Mouse (Mus musculus): ENCODE results near the gene Gpx4. TPM values are rescaled to one million over a fixed set of nuclear protein-coding genes. Genes with fewer than 3 reads are reported as not detected.

Gpx4 gene
- polyA plus RNA-seq, 2 experiments from 2014 or later = 450 to 480 TPM

DNA sequence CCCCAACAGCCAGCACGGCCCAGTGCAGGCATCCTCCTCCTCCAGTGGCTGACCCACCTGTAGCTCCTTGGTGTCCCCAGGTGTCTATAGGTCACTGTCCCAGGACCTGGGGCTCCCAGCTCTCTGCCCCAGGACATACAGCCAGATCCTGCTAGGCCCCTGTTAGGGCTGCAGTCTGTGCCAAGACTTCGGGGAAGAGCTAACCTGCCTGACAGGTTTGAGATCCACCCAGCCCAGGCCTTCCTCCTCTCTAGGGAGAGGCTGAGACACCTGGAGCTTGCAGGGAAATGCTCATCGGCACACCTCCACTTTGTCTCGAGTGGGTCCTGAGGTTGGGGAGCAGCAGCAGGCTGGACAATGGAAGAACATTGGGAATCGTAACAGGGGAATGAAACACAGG is 59.0 kb downstream of the Gpx4 start:
- ATAC-seq = no peak

Other genes starting within 250 kb of the Gpx4 start
- gene Misp, start 226.2 kb upstream of the Gpx4 start, polyA plus RNA-seq (2017; shearing (Covaris generic)) = under 1 TPM in 1 of 2 experiments, not detected in 1; 0.27 TPM
- 100 to 1,000 TPM; 103 to 274 TPM for gene Ptbp1, start 192.7 kb upstream of the Gpx4 start, polyA plus RNA-seq (2017; shearing (Covaris generic))
- not detected for gene Prtn3, start 172.7 kb upstream of the Gpx4 start, polyA plus RNA-seq (2017; shearing (Covaris generic))
- gene Plppr3, start 172.5 kb upstream of the Gpx4 start, polyA plus RNA-seq (2017; shearing (Covaris generic)) = 1 to 10 TPM; 2.1 to 4.5 TPM
- not detected for gene Elane, start 160.9 kb upstream of the Gpx4 start, polyA plus RNA-seq (2017; shearing (Covaris generic))
- gene Cfd, start 156.3 kb upstream of the Gpx4 start, polyA plus RNA-seq (2017; shearing (Covaris generic)) = not detected
- gene Med16, start 138.2 kb upstream of the Gpx4 start, polyA plus RNA-seq (2017; shearing (Covaris generic)) = 1 to 10 TPM; 5.0 to 7.7 TPM
- gene Gm26602, start 136.3 kb upstream of the Gpx4 start, polyA plus RNA-seq (2017; shearing (Covaris generic)) = not detected
- gene Kiss1r, start 130.2 kb upstream of the Gpx4 start, polyA plus RNA-seq (2017; shearing (Covaris generic)) = under 1 TPM in 1 of 2 experiments, not detected in 1; 0.09 TPM
- 100 to 1,000 TPM in 1 of 2 experiments, 10 to 100 TPM in 1; 93.5 to 104 TPM for gene R3hdm4, start 126.0 kb upstream of the Gpx4 start, polyA plus RNA-seq (2017; shearing (Covaris generic))
- 1 to 10 TPM; 2.7 to 3.3 TPM for gene Arid3a, start 120.1 kb upstream of the Gpx4 start, polyA plus RNA-seq (2017; shearing (Covaris generic))
- gene Wdr18, start 87.0 kb upstream of the Gpx4 start, polyA plus RNA-seq (2017; shearing (Covaris generic)) = 10 to 100 TPM; 65.1 to 77.5 TPM
- under 1 TPM in 1 of 2 experiments, not detected in 1; 0.58 TPM for gene Grin3b, start 76.5 kb upstream of the Gpx4 start, polyA plus RNA-seq (2017; shearing (Covaris generic))
- 1 to 10 TPM; 1.2 to 2.5 TPM for gene Tmem259, start 62.8 kb upstream of the Gpx4 start, polyA plus RNA-seq (2017; shearing (Covaris generic))
- gene Cnn2, start 58.6 kb upstream of the Gpx4 start, polyA plus RNA-seq (2017; shearing (Covaris generic)) = 100 to 1,000 TPM; 904 to 969 TPM
- 10 to 100 TPM; 11.4 to 16.4 TPM for gene Abca7, start 50.7 kb upstream of the Gpx4 start, polyA plus RNA-seq (2017; shearing (Covaris generic))
- 100 to 1,000 TPM; 233 to 369 TPM for gene Arhgap45, start 30.5 kb upstream of the Gpx4 start, polyA plus RNA-seq (2017; shearing (Covaris generic))
- 100 to 1,000 TPM; 194 to 220 TPM for gene Polr2e, start 7.4 kb upstream of the Gpx4 start, polyA plus RNA-seq (2017; shearing (Covaris generic))
- gene Sbno2, start 58.4 kb downstream of the Gpx4 start, polyA plus RNA-seq (2017; shearing (Covaris generic)) = 10 to 100 TPM; 28.4 to 54.8 TPM
- gene Stk11, start 68.6 kb downstream of the Gpx4 start, polyA plus RNA-seq (2017; shearing (Covaris generic)) = 10 to 100 TPM; 19.2 to 30.7 TPM
- gene Atp5d, start 91.5 kb downstream of the Gpx4 start, polyA plus RNA-seq (2017; shearing (Covaris generic)) = 100 to 1,000 TPM; 303 to 370 TPM
- gene Cbarp, start 93.7 kb downstream of the Gpx4 start, polyA plus RNA-seq (2017; shearing (Covaris generic)) = 1 to 10 TPM; 1.3 to 1.4 TPM
- gene Midn, start 101.1 kb downstream of the Gpx4 start, polyA plus RNA-seq (2017; shearing (Covaris generic)) = 1 to 10 TPM; 4.6 to 8.2 TPM
- 100 to 1,000 TPM; 124 to 272 TPM for gene Cirbp, start 118.8 kb downstream of the Gpx4 start, polyA plus RNA-seq (2017; shearing (Covaris generic))
- gene 1600002K03Rik, start 125.8 kb downstream of the Gpx4 start, polyA plus RNA-seq (2017; shearing (Covaris generic)) = 10 to 100 TPM; 21.6 to 23.5 TPM
- gene Efna2, start 132.3 kb downstream of the Gpx4 start, polyA plus RNA-seq (2017; shearing (Covaris generic)) = under 1 TPM in 1 of 2 experiments, not detected in 1; 0.28 TPM
- gene Mum1, start 179.3 kb downstream of the Gpx4 start, polyA plus RNA-seq (2017; shearing (Covaris generic)) = 10 to 100 TPM; 73.3 to 96.9 TPM
- gene Ndufs7, start 202.0 kb downstream of the Gpx4 start, polyA plus RNA-seq (2017; shearing (Covaris generic)) = 100 to 1,000 TPM; 231 to 237 TPM
- under 1 TPM in 1 of 2 experiments, not detected in 1; 0.47 TPM for gene Gamt, start 213.8 kb downstream of the Gpx4 start, polyA plus RNA-seq (2017; shearing (Covaris generic))
- 10 to 100 TPM; 10.4 to 14.7 TPM for gene Dazap1, start 214.3 kb downstream of the Gpx4 start, polyA plus RNA-seq (2017; shearing (Covaris generic))
- 1,000 to 10,000 TPM; 1,622 to 1,794 TPM for gene Rps15, start 245.3 kb downstream of the Gpx4 start, polyA plus RNA-seq (2017; shearing (Covaris generic))
- gene Apc2, start 248.8 kb downstream of the Gpx4 start, polyA plus RNA-seq (2017; shearing (Covaris generic)) = under 1 TPM in 1 of 2 experiments, not detected in 1; 0.16 TPM